Mouse (Mus musculus) hindbrain, embryonic 12.5 days (tissue): ENCODE data around the gene 4632433K11Rik. TPM values are rescaled to one million over a fixed set of nuclear protein-coding genes. Genes with fewer than 3 reads are reported as not detected.
A peak's percentile ranks its signal among the peaks of the same experiment; 100 is the strongest.

Experiments used
- ATAC-seq: fragments of 200-750 bp; cut with Nextera tagmentation; 2 replicates; pipeline ENCODE4 v1.8.0; 2017; ENCODE audit warnings: moderate TSS enrichment; ENCODE audit not compliant: low FRiP score
- H3K27ac ChIP-seq: fragments of 300-500 bp; sonication (generic); 2 replicates; pipeline ENCODE4 v1.5.1; 2016; ENCODE audit warnings: mild to moderate bottlenecking
- H3K27me3 ChIP-seq: fragments of 300-500 bp; sonication (generic); 2 replicates; pipeline ENCODE4 v1.6.1; 2016; ENCODE audit warnings: mild to moderate bottlenecking
- H3K36me3 ChIP-seq: fragments of 300-500 bp; sonication (generic); 2 replicates; pipeline ENCODE4 v1.6.1; 2016; ENCODE audit warnings: mild to moderate bottlenecking
- H3K4me1 ChIP-seq: fragments of 300-500 bp; sonication (generic); 2 replicates; pipeline ENCODE4 v1.6.1; 2016
- H3K4me2 ChIP-seq: fragments of 300-500 bp; sonication (generic); replicated peaks from 2 replicates; pipeline ENCODE4 v1.6.1; 2016; ENCODE audit warnings: mild to moderate bottlenecking
- H3K4me3 ChIP-seq: fragments of 300-500 bp; sonication (generic); 2 replicates; pipeline ENCODE4 v1.5.1; 2016; ENCODE audit warnings: mild to moderate bottlenecking
- H3K9ac ChIP-seq: fragments of 300-500 bp; sonication (generic); 2 replicates; pipeline ENCODE4 v1.6.1; 2016; ENCODE audit warnings: mild to moderate bottlenecking, moderate library complexity
- H3K9me3 ChIP-seq: fragments of 300-500 bp; sonication (generic); replicated peaks from 2 replicates; pipeline ENCODE4 v1.6.1; 2016; ENCODE audit warnings: mild to moderate bottlenecking
- WGBS: fragments of 180-500 bp; shearing (Covaris S2); methylation state at CpG from one replicate; pipeline ENCODE4 v1.1.7; 2016; 5-methylcytosine and 5-hydroxymethylcytosine counted together
- polyA plus RNA-seq: library from polyadenylated mRNA; unstranded; fragments of >200 nt; fragmentation: Nextera tagmentation; extraction: Ambion mirVana; gene quantifications from 2 replicates; pipeline ENCODE4 v1.2.1, GENCODE M21; 2016

Gene 4632433K11Rik
- polyA plus RNA-seq, 1 experiment from 2014 or later = not detected

- H3K27me3 ChIP-seq = no peaks in the 10 kb centered on the region
- H3K9me3 ChIP-seq = no peaks in the 10 kb centered on the region
- no peak for ATAC-seq
- H3K4me1 ChIP-seq = peaks cover 10% of the 10 kb centered on the region
- peak overlapping the region; percentile 92; the same call in 1 of the 2 replicates for H3K27ac ChIP-seq
- H3K4me3 ChIP-seq = peak overlapping the region; percentile 75
- peak overlapping the region; percentile 93 for H3K9ac ChIP-seq
- peak overlapping the region; percentile 84 for H3K4me2 ChIP-seq
- peaks cover 44% of the 10 kb centered on the region for H3K36me3 ChIP-seq
- 59% methylated on average over 5 of the region's 5 CpGs for WGBS
Observed at GRCm38 (mm10) chr7:5021197-5021596, 12.7 kb upstream of the 4632433K11Rik start.

GRCm38 (mm10) chr7:5029543-5029942, 4.4 kb upstream of the 4632433K11Rik start:
- H3K27ac ChIP-seq = no peak overlapping the region
- no peak overlapping the region for H3K4me3 ChIP-seq
- no peak for ATAC-seq
- no peaks in the 10 kb centered on the region for H3K4me1 ChIP-seq
- peaks cover 35% of the 10 kb centered on the region for H3K9me3 ChIP-seq
- H3K4me2 ChIP-seq = no peak overlapping the region
- H3K36me3 ChIP-seq = peaks cover 85% of the 10 kb centered on the region
- no peaks in the 10 kb centered on the region for H3K27me3 ChIP-seq
- 93% methylated on average over 22 of the region's 22 CpGs for whole genome bisulfite sequencing
- no peak overlapping the region for H3K9ac ChIP-seq

- no peak for ATAC-seq
- Histone ChIP-seq H3K4me3 (no peak overlapping the region), H3K36me3 (peaks cover 85% of the 10 kb centered on the region), H3K4me1 (no peaks in the 10 kb centered on the region), H3K27me3 (no peaks in the 10 kb centered on the region), H3K27ac (no peak overlapping the region), H3K9ac (no peak overlapping the region), H3K9me3 (peaks cover 35% of the 10 kb centered on the region), H3K4me2 (no peak overlapping the region)
- WGBS = 91% methylated on average over 21 of the region's 21 CpGs
Observed at GRCm38 (mm10) chr7:5029946-5030345, 4.0 kb upstream of the 4632433K11Rik start.

GRCm38 (mm10) chr7:5030554-5031275, 3.2 kb upstream of the 4632433K11Rik start:
- Histone ChIP-seq H3K4me2 (no peak overlapping the region), H3K27ac (no peak overlapping the region), H3K36me3 (peaks cover 92% of the 10 kb centered on the region), H3K9me3 (peaks cover 35% of the 10 kb centered on the region), H3K27me3 (no peaks in the 10 kb centered on the region), H3K4me1 (no peaks in the 10 kb centered on the region), H3K9ac (no peak overlapping the region), H3K4me3 (no peak overlapping the region)
- 83% methylated on average over 63 of the region's 63 CpGs for WGBS
- ATAC-seq = no peak

GRCm38 (mm10) chr7:5031496-5031895, 2.4 kb upstream of the 4632433K11Rik start:
- Histone ChIP-seq H3K4me1 (no peaks in the 10 kb centered on the region), H3K9ac (no peak overlapping the region), H3K36me3 (peaks cover 90% of the 10 kb centered on the region), H3K4me3 (no peak overlapping the region), H3K4me2 (no peak overlapping the region), H3K9me3 (peaks cover 35% of the 10 kb centered on the region), H3K27me3 (no peaks in the 10 kb centered on the region), H3K27ac (no peak overlapping the region)
- ATAC-seq = no peak
- WGBS = 79% methylated on average over 45 of the region's 46 CpGs

GRCm38 (mm10) chr7:5035628-5036027, 1.7 kb downstream of the 4632433K11Rik start:
- no peak overlapping the region for H3K27ac ChIP-seq
- H3K9me3 ChIP-seq = peaks cover 17% of the 10 kb centered on the region
- peaks cover 55% of the 10 kb centered on the region for H3K36me3 ChIP-seq
- H3K4me1 ChIP-seq = peaks cover 12% of the 10 kb centered on the region; the same call in 1 of the 2 replicates
- ATAC-seq = no peak
- H3K9ac ChIP-seq = no peak overlapping the region
- WGBS = 95% methylated on average over 17 of the region's 17 CpGs
- H3K4me3 ChIP-seq = no peak overlapping the region
- no peak overlapping the region for H3K4me2 ChIP-seq
- no peaks in the 10 kb centered on the region for H3K27me3 ChIP-seq

- Histone ChIP-seq H3K4me1 (peaks cover 12% of the 10 kb centered on the region; the same call in 1 of the 2 replicates), H3K27me3 (no peaks in the 10 kb centered on the region), H3K9me3 (peaks cover 12% of the 10 kb centered on the region), H3K4me2 (no peak overlapping the region), H3K4me3 (no peak overlapping the region), H3K27ac (no peak overlapping the region), H3K9ac (no peak overlapping the region), H3K36me3 (peaks cover 50% of the 10 kb centered on the region)
- 90% methylated on average over 9 of the region's 9 CpGs for WGBS
- ATAC-seq = no peak
Observed at GRCm38 (mm10) chr7:5036136-5036535, 2.2 kb downstream of the 4632433K11Rik start.

- no peak for ATAC-seq
- peaks cover 12% of the 10 kb centered on the region; the same call in 1 of the 2 replicates for H3K4me1 ChIP-seq
- WGBS = 93% methylated on average over 7 of the region's 7 CpGs
- H3K9me3 ChIP-seq = peaks cover 3% of the 10 kb centered on the region; the same call in 1 of the 2 replicates
- H3K4me2 ChIP-seq = no peak overlapping the region
- no peaks in the 10 kb centered on the region for H3K27me3 ChIP-seq
- H3K27ac ChIP-seq = no peak overlapping the region; the same call in 1 of the 2 replicates
- peaks cover 41% of the 10 kb centered on the region for H3K36me3 ChIP-seq
- H3K4me3 ChIP-seq = no peak overlapping the region
- no peak overlapping the region for H3K9ac ChIP-seq
Observed at GRCm38 (mm10) chr7:5037026-5037425, 3.1 kb downstream of the 4632433K11Rik start.

- H3K36me3 ChIP-seq = peaks cover 37% of the 10 kb centered on the region
- 0 out of 2 replicates have a peak overlapping the region, but pooled peaks have one; percentile 98 for H3K27ac ChIP-seq
- no peaks in the 10 kb centered on the region for H3K27me3 ChIP-seq
- peak overlapping the region; percentile 66 for H3K4me3 ChIP-seq
- peak overlapping the region; percentile 54 for H3K4me2 ChIP-seq
- WGBS = 89% methylated on average over 8 of the region's 8 CpGs
- no peak overlapping the region for H3K9ac ChIP-seq
- H3K4me1 ChIP-seq = peaks cover 12% of the 10 kb centered on the region; the same call in 1 of the 2 replicates
- no peak for ATAC-seq
- no peaks in the 10 kb centered on the region for H3K9me3 ChIP-seq
Observed at GRCm38 (mm10) chr7:5037467-5037866, 3.5 kb downstream of the 4632433K11Rik start.

GRCm38 (mm10) chr7:5038109-5038732, 4.3 kb downstream of the 4632433K11Rik start, which contains the start of gene Zfp784:
TSS of gene Zfp784 (minus strand) at chr7:5038446.
- Histone ChIP-seq H3K27ac (peak within 1 kb of the TSS; percentile 98), H3K27me3 (no peaks in the 10 kb centered on the region), H3K9me3 (no peaks in the 10 kb centered on the region), H3K4me3 (peak within 1 kb of the TSS; percentile 66), H3K9ac (peak within 1 kb of the TSS; percentile 73), H3K4me2 (peak within 1 kb of the TSS; percentile 54), H3K4me1 (peaks cover 12% of the 10 kb centered on the region; the same call in 1 of the 2 replicates), H3K36me3 (peaks cover 29% of the 10 kb centered on the region)
- under 1% methylated on average over 48 of the region's 48 CpGs for WGBS
- ATAC-seq = peak; percentile 97

- Histone ChIP-seq H3K9ac (peak overlapping the region; percentile 73), H3K4me3 (peak overlapping the region; percentile 66), H3K27ac (0 out of 2 replicates have a peak overlapping the region, but pooled peaks have one; percentile 98), H3K4me1 (peaks cover 12% of the 10 kb centered on the region; the same call in 1 of the 2 replicates), H3K36me3 (peaks cover 22% of the 10 kb centered on the region), H3K4me2 (peak overlapping the region; percentile 54), H3K9me3 (no peaks in the 10 kb centered on the region), H3K27me3 (no peaks in the 10 kb centered on the region)
- 25% methylated on average over 5 of the region's 5 CpGs for WGBS
- ATAC-seq = no peak
Observed at GRCm38 (mm10) chr7:5038940-5039339, 5.0 kb downstream of the 4632433K11Rik start.

- Histone ChIP-seq H3K4me3 (no peak overlapping the region), H3K9me3 (no peaks in the 10 kb centered on the region), H3K9ac (no peak overlapping the region), H3K4me1 (no peaks in the 10 kb centered on the region), H3K27ac (no peak overlapping the region), H3K36me3 (no peaks in the 10 kb centered on the region), H3K4me2 (no peak overlapping the region), H3K27me3 (no peaks in the 10 kb centered on the region)
- 80% methylated on average over 2 of the region's 2 CpGs for WGBS
- no peak for ATAC-seq
Observed at GRCm38 (mm10) chr7:5044981-5045380, 11.1 kb downstream of the 4632433K11Rik start.
